ENCODE assay signal across 35 mouse cellular contexts in the genomic region with DNA sequence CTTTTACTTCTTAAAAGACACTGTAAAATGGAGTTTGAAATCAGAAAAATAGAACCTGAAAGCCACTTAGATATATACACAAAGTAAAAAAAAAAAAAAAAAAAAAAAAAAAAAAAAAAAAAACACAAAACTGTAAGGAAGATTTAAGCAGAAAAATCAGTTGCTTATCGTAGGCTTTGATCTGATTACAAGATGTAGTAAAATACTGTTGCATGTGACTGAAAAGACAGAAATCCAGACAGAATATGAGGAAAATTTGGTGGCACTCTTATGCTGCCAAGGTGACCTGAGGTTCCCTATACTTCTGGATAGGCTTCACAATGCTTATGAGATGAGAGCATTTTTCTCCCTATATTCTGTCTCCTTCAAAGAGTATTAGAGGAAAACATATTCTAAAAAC.
"Had no signal": no experiment of that assay in that cellular context is flagged by ENCODE, and none has a peak within 500 bp of the region (broad histone marks: within the 10 kb centered on the region; RNA-seq: fewer than 3 reads in every experiment).

No protein-coding gene starts in this region.

- H3K4me2 ChIP-seq: heart, embryonic 11.5 days; heart, embryonic 12.5 days; heart, embryonic 13.5 days; heart, embryonic 15.5 days; hindbrain, embryonic 12.5 days; hindbrain, embryonic 13.5 days; hindbrain, embryonic 14.5 days; hindbrain, embryonic 15.5 days; intestine, embryonic 15.5 days; kidney, embryonic 15.5 days had no signal

- H3K27ac ChIP-seq: heart, embryonic 13.5 days; heart, embryonic 15.5 days; hindbrain, embryonic 10.5 days; hindbrain, embryonic 12.5 days; hindbrain, embryonic 13.5 days; hindbrain, embryonic 14.5 days; hindbrain, embryonic 15.5 days; hindbrain, postnatal 0 days; intestine, embryonic 15.5 days; kidney, embryonic 15.5 days; kidney, postnatal 0 days; layer of hippocampus, adult 2 months; left cerebral cortex, adult 2 months had no signal

- H3K9me3 ChIP-seq: heart, embryonic 12.5 days; heart, embryonic 13.5 days; heart, embryonic 15.5 days; hindbrain, embryonic 10.5 days; hindbrain, embryonic 12.5 days; hindbrain, embryonic 13.5 days; hindbrain, embryonic 15.5 days; intestine, embryonic 15.5 days; kidney, embryonic 15.5 days had no signal

- H3K4me3 ChIP-seq: heart, embryonic 12.5 days; heart, embryonic 13.5 days; heart, embryonic 15.5 days; hindbrain, embryonic 10.5 days; hindbrain, embryonic 12.5 days; hindbrain, embryonic 13.5 days; hindbrain, embryonic 15.5 days; intestine, embryonic 15.5 days; kidney, embryonic 15.5 days; layer of hippocampus, adult 2 months; left cerebral cortex, adult 2 months had no signal

- DNase-seq: heart, postnatal 10 days; heart, postnatal 14 days; heart, postnatal 36 days; heart, postnatal 4 days; kidney, adult 11 months; kidney, adult 18-20 months; kidney, adult 2 months; kidney, adult 8-10 months; kidney, adult 9 months; kidney, postnatal 10 days; kidney, postnatal 14 days; kidney, postnatal 25 days; kidney, postnatal 36 days; kidney, postnatal 4 days; layer of hippocampus, adult 9-11 months; layer of hippocampus, postnatal 36 days had no signal

- H3K9ac ChIP-seq: heart, embryonic 12.5 days; heart, embryonic 13.5 days; heart, embryonic 15.5 days; hindbrain, embryonic 12.5 days; hindbrain, embryonic 13.5 days; hindbrain, embryonic 14.5 days; hindbrain, embryonic 15.5 days; intestine, embryonic 15.5 days; kidney, embryonic 15.5 days had no signal

- H3K36me3 ChIP-seq: heart, embryonic 12.5 days; heart, embryonic 13.5 days; heart, embryonic 15.5 days; hindbrain, embryonic 10.5 days; hindbrain, embryonic 12.5 days; hindbrain, embryonic 13.5 days; hindbrain, embryonic 15.5 days; intestine, embryonic 15.5 days; kidney, embryonic 15.5 days had no signal

- ATAC-seq: hindbrain, embryonic 16.5 days; hindbrain, postnatal 0 days; inflammation-experienced regulatory T-cells, adult 6 months; intestine, embryonic 15.5 days; intestine, embryonic 16.5 days; intestine, postnatal 0 days had no signal

- H3K27me3 ChIP-seq: heart, embryonic 12.5 days; heart, embryonic 13.5 days; heart, embryonic 15.5 days; hindbrain, embryonic 12.5 days; hindbrain, embryonic 13.5 days; hindbrain, embryonic 15.5 days; intestine, embryonic 15.5 days; kidney, embryonic 15.5 days had no signal

- H3K4me1 ChIP-seq: heart, embryonic 12.5 days; heart, embryonic 13.5 days; heart, embryonic 15.5 days; hindbrain, embryonic 10.5 days; hindbrain, embryonic 12.5 days; hindbrain, embryonic 13.5 days; hindbrain, embryonic 15.5 days; intestine, embryonic 15.5 days; kidney, embryonic 15.5 days had no signal
